Mouse (Mus musculus) cerebellum, adult 11-12 months (tissue): ENCODE measurements around the gene Psd.

Experiments
- DNase-seq: peaks from one replicate; pipeline ENCODE4 v3.0.0; 2022

Gene Psd

DNA sequence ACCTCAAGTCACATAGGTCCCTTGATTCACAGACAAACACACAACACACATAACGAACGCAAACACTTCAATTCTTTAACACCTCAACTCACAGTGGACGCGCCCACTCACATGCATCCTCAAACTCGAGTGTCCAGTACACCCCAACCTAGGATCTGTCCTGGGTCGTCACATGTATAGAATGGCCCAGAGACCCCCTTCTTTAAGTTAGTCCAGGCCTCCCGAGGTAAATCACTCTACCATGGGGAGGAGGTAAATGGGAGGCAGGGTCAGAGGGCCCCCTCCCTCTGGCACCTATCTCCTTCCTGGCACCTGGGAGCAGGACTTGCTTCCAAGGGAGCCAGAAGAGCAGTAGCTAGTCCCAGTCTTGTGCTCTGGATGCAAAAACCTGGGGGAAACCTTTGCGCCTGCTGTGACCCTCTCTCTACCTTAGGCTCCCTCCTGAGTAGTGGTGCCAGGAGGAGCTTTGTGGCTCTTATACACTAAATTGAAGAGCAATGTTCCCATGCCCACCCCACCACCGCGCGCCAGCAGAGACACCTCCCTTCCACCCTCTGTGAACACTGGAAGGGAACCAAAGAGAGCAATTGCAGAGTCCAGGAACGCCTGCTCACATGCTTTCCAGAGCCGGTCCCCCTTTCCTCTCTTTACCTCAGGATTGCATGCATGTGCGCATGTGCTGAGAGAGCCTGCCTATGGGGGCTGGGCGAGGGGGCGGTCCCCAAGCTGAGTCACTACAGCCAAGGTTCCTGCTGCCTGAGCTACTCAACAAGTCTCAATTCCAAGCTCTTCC is 8.2 kb downstream of the Psd start:
- peak; percentile 82 for DNase-seq

DNA sequence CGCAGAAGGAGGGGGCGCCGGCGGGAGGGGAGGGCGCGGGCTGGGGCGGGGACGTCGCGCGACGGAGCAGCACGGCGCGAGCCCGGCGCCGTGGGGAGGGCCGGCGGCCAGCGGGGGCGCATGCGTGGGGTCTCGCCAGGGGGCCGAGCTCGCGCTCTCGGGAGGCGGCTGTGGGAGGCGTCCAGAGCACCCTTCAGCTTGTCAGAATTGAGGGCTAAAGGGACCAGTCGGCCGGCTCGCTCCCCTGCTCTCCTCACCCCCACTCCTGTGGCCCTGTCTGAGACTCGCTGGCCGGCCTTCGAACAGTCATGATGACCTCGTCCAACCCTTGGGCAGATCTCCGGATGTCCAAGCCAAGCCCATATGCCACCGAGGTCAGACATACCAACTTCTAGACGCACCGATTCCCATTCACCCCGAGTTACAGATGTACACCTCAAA is 8.9 kb downstream of the Psd start:
- peak; percentile 68 for DNase-seq

DNA sequence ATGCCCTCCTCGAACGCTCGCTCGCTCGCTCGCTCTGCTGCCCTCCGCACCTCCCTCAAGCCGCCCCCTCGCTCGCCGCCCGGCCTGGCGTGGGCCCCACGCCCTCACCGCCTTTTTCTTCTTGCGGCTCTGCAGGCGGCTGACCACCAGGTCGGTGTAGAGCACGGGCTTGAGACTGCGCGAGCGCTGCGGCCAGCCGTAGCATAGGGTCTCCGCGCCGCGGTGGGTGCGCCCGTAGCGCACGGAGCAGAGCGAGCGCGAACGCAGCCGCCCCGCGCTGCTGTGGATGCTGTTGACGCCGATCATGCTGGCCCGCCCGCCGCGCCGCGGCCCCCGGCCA is 9.4 kb downstream of the Psd start:
- peak; percentile 33 for DNase-seq

DNA sequence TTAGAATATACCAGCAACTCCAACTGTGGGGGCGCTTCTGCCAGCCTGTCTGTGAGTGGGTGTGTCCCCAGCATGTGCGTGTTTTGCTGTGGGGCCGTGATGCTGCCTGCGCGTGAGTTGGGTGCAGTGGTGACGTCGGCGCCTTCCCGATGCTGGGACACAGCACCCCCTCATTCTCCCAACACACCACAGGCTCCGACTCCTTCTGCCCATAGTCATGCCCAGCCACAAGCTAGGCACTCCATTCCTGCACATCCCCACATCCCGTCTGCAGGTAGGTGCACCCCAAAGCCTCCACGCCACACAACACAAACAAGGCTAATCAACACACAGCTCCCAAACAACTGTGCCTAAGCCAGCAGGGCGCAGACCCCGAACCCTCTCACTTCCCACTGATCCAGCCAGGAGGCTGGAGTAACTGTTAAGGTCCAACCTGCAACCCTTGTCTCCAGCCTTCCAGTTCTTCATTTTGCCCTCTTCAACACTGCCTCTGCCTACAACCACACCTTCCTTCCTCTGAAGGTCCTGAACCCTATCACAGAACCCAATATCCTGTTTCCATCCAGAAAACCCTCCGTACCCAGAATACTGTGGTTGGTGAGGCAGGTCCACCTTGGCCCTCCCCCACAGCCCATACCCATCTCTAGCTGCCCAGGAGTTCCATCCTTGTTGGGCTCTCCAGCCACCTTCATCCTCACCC is 10.0 kb downstream of the Psd start:
- peak; percentile 53 for DNase-seq

DNA sequence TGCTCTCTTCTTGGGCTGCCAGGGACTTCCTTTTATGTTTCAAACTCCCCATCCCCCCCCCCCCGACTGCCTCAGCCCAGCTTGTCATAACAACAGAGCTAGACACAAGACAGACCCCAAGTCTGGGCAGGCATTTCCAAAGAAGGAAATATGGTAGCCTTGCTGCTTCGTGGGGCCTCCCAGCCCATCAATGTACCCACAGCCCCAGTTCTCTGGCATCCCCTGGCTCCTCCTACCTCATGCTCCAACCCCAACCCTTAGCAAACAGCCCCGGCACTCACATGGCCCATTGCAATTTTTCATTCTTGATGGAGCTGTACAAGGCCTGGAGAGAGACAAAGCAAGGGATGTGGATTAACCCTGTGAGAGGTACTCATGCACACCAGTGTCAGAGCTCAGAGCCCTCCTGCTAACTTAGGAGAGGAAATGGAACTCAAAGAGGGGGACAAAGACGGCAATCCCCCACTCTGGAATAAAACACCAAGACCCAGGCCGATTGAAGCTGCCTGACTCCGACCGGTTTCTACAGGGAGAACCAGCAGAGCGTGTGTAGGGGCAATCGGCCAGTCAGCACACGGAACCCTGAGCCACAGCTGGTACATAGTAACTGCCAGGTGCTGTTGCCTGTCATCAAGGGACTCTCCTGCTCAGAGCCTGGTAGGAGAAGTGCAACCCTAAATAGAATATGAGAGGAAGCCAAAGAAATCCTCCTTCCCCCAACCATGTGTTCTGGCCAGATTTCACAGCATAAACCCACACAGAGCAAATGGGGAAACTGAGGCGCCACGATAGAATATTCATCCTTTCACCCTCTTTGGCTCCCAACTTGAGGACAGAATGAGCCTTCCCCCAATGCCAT is 11.0 kb downstream of the Psd start:
- peak; percentile 35 for DNase-seq

DNA sequence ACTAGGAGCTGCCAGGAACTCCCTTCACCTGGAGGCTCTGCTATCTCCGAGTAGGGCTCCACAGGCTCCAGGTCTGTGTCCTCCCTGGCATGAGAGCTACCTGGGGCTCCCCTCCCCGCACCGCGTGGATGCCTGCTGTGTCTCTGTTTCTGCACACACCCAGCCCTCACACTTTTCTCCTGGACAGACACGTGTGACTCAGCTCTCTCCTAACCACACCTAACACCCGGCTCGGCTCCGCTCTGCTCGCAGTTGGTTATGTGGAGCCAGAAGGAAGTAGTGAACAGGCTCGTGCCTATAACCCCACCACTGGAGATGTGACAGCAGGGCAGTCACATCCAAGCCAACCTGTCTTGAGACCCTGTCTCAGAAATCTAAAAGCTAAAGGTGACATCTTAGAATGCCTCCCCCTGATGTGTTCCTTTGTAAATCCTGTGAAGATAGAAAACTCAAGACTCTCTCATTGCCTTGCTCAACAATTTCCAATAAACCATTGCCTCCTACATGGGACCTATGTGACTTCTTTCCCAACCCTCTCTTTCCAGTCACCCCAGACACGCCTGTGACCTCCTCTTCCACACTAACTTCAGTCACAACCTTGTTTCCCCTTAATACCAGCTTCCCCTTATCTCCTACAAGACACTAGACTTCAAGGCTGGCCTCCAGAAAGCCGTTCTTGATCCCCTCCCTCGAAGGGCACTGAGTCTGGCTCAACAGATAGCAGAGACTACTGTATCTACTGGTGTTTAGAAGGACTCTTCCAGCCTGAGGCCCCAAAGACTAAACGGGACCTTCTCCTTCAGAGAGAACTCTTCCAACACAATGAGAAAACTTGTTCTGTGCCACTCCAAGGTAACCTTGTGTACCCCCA is 11.8 kb downstream of the Psd start:
- DNase-seq: peak; percentile 34

DNA sequence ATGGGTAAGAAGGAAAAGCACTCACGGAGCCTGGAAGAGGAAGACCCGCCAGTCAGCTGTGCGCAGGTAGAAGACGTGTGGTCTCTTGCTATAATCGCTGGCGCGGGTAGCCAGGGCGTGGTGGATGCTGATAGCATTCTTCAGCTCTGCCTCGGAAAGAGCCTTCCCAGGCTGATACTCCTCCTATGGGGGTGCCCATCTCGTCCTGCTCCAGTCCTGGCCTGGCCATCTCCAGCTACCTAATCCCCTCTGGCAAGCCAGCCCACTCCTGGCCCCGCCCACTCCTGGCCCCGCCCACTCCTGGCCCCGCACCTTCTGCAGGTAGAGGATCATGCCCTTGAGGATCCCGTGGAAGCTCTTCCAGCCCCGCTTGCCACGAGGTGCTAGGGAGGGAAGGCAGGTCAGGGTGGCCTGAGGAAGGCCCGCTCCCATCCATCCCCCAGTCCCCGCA is 12.8 kb downstream of the Psd start:
- DNase-seq: peak; percentile 62

DNA sequence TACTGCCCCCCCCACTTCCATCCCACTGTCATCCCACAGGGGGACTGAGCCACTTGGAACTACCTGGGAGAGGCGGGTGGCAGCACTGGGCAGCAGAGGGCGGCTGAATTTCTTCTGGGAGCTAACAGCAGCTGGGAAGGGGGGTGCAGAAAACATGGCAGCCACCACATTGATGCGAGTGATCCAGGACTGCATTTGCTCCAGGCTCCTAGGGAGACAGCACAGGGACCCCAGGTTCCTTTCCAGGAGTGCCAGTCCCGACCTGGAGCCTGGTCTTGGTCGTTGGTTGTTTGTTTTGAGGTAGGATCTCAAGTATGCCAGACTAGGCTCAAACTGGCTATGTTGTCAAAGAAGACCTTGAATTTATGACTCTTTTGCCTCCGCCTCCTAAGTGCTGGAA is 13.4 kb downstream of the Psd start:
- DNase-seq: peak; percentile 28

DNA sequence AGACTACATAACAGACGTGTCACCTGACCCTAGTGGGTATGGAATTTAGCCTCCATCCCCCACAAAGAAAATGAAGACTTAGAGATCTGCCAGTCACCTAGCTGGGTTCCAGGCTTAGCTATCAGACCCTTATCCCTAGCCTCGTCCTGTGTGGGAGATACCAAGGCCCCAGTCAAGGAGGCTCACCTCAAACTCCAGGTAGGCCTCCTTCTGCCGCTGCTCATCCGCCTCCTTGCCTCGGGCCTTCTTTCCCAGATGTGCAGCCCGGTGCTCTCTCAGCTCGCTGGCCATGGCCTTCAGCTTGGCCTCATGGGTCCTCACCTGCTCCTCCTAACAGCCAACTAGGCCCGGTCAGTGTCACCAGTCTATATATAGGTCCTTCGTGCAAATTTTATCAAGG is 13.8 kb downstream of the Psd start:
- no peak for DNase-seq

DNA sequence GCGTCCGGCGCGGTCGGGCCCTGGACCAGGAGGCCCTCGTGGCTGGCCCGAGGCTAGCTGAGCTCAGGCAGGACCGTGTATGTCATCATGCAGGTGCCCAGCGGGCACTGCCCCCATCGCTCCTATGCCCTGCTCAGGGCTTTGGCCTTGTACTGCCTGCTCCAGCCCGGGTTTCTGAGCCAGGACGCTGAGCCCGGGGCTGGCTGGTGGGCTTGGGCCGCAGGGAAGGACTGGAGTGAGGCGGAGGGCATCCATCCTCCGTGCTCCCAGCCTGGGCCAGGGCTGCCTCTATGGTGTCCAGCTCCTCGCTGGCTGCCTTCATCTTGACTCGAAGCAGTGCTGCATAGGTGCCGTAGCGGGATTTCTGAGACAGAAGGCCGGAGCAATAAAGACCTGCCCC is 14.4 kb downstream of the Psd start:
- DNase-seq: peak; percentile 37

DNA sequence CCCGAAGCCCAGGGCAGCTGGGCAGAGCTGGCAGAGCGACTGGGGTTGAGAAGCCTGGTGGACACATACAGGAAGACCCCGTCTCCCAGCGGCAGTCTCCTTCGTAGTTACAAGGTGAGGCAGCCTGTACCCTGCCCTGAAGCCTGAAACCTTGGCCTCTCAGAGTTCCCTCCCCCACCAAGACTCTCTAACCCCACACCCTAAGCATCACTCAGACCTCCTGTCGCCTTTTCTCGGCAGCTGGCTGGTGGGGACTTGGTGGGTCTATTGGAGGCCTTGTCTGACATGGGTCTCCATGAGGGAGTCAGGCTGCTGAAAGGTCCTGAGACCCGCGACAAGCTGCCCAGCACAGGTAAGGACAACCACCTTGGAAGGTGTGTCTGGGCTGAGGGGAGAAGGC is 15.6 kb downstream of the Psd start:
- peak; percentile 42 for DNase-seq

DNA sequence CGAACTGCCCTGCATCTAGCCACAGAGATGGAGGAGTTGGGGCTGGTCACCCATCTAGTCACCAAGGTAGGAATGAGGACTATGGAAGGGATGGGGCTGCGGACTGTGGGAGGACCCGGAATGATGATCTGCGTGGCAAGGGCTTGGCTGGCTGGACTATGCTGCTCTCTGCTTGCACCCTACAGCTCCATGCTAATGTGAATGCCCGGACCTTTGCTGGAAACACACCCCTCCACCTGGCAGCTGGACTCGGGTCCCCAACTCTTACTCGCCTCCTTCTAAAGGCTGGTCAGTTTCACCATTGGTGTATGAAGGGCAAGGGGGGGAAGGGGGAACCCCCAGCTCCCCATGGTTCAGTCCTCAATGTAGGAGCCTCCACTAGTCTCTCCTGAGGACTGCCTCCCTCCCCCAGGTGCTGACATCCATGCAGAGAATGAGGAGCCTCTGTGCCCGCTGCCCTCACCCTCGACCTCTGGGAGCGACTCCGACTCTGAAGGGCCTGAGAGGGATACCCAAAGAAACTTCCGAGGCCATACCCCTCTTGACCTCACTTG is 16.6 kb downstream of the Psd start:
- peak; percentile 52 for DNase-seq

DNA sequence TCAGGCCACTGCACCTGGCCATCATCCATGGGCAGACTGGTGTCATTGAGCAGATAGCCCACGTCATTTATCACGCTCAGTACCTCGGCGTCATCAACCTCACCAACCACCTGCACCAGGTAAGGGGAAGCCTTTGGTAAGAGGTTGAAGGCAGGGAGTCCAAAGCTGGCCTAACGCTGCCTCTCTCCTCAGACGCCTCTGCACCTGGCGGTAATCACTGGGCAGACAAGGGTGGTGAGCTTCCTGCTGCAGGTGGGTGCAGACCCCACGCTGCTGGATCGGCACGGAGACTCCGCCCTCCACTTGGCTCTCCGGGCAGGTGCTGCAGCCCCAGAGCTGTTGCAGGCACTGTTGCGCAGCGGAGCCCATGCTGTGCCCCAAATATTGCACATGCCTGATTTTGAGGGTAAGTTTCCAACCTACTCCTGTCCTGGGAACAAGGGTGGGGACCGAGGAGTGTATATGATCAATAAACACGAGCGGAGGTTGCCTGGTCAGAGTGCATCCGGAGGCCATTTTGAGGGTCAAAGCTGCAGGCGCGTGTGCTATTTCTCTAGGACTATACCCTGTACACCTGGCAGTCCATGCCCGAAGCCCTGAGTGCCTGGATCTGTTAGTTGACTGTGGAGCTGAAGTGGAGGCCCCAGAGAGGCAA is 17.2 kb downstream of the Psd start:
- peak; percentile 63 for DNase-seq

DNA sequence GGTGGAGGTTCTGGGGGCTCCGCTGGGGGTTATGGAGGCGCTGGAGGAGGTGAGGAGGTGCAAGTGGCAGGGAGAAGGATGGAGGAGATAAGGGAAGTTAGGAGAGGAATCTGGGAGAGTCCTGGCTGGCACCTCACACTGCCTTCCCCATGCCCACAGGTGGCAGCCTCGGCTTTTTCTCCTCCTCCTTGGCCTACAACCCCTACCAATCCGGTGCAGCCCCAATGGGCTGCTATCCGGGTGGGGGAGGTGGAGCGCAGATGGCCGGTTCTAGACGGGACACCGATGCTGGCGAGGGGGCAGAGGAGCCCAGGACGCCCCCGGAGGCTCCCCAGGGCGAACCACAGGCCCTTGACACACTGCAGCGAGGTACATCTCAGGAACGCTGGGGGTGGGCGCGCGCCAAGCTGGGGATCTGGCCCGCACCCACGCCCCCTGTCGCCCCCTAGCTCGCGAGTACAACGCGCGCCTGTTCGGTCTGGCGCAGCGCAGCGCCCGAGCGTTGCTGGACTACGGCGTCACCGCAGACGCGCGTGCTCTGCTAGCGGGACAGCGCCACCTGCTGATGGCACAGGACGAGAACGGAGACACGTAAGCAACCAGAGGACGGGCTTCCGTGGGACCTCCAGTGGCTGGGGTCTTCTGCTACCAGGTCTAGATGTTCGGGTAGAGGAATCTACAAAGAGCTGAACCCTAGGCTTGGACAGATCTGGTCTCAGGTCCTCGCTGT is 18.1 kb downstream of the Psd start:
- DNase-seq: peak; percentile 86

DNA sequence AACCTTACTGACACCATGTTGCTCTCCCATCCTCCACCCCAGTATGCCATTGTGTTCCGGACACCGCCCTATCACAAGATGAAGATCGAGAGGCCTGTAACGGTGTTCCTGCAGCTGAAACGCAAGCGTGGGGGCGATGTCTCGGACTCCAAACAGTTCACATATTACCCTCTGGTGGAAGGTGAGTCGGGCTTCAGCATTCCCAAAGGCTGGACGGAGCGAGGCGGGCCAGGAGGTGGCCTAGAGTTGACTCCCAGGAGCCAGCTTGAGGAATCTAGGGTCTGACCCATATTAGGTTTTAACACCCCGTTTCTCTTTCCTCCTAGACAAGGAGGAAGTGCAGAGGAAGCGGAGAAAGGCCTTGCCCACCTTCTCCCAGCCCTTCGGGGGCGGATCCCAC is 18.7 kb downstream of the Psd start:
- DNase-seq: peak; percentile 48

DNA sequence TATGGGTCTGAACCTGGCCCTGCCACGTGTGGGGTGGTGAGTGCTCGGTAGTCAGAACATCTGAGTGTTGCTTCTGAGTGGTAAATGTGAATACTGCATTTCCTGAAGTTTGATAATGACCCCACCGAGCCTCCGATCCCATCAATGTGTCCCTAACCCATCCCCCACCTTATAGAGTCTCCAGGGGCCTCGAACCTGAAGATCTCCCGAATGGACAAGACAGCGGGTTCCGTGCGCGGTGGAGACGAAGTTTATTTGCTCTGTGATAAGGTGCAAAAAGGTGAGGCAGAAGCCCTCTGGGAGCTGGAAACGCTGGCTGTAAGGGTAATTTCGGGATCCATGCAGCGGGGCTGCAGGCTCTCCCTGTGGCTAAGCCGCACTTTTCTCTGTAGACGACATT is 19.2 kb downstream of the Psd start:
- DNase-seq: peak; percentile 37

DNA sequence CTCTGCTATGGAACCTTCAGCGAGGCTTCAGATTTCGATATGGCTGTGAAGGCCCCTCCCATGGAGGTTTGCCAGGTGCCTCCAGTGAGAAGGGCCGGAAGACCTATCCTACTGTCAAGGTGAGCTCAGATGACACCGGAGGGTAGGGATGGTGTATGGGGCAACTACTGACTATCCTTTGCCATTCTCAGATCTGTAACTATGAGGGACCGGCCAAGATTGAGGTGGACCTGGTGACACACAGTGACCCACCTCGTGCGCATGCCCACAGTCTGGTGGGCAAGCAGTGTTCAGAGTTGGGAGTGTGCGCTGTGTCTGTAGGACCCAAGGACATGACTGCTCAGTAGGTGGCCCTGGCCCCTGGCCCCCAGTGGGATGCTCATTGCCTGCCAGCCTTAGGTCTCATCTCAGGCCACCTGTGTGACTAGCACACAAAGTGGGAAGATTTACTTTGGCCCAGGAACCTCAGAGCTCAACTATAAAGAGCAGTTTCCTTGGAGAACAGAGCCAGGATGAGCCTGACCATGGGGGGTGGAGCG is 20.1 kb downstream of the Psd start:
- DNase-seq: peak; percentile 40

DNA sequence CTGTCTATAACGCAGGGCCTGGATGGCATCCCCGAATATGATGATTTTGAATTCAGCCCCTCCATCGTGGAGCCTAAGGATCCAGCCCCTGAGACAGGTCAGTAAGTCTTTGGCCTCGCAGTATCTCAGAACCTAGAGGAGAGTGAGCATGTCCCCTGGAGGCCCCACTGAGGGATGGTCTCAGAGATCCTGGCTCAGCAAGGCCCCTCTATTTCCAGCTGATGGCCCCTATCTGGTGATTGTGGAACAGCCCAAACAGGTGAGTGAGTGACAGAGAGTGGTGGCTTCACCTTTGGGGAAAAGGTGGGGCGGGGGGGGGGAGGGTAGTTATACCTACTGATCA is 20.7 kb downstream of the Psd start:
- DNase-seq: peak; percentile 19

DNA sequence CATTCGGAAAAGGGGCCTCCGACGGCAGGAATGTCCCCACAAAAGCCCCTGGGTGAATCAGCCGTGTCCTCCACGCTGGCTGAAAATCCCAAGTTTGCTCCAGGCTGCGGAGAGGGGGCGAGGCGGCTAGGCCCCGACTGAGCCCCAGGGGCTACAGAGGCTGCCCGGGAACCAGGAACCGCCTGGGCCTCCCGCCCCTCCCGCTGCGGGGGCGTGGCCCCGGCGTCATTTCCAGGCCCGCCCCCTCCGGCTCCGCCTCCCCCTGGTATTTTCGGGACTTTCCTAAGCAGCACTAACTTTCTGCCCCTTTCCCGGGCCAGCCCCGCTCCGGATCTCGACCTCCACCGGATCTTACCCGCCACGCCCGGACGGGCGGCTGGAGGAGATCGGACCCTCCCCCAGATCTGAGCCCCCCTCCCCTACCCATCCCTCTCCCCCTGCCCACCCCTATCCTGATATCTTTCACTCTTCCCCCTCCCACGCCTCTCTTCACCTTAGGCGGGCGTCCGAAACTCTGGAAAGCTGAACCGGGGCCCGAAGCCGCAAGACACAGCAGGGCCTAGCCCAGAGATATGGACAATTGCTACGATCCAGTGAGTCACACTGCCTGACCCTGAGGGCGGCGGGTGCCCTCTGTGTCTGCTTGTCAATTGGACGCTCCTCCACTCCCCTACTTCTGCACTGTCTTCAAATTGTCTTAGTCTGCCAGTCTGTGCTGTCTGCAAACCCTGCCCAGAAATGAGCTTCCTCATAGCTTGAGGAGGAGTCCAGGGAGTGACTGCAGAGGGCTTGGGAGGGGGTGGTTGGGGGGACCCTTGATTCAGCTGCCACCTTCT is 21.3 kb downstream of the Psd start:
- peak; percentile 48 for DNase-seq

DNA sequence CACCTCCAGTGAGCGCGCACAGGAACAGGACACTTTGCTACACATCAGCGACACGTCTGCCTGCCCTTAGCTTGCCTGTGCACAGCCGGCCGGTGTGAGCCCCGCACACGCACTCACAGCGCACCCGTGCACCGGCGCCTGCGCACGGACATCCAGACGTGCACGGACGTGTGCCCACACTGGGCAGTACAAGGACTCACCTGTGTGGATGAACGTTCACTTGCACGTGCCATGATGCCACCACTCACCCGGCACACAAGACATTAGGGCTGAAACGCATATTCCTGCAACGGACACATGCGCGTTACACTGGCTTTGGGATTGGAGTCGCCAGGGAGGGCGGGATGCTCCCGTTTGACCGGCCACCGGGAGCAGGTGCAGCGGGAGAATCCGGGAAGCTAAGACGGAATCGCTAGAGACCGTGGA is 22.0 kb downstream of the Psd start:
- peak; percentile 25 for DNase-seq
